Mouse (Mus musculus) adrenal gland, adult (tissue): ENCODE measurements at regions not wholly inside any gene's neighbourhood (a gene's known extent, or its start where the extent isn't known, plus 50 kb on each side); places are given as distances from the start of the nearest gene placed in this dataset.

Experiments
- DNase-seq, 2 experiments: peaks; one replicate each; pipeline ENCODE4 v3.0.0; 2022 to 2023; ENCODE audit warnings: low spot score in 1 of 2; ENCODE audit not compliant: inconsistent age in 2 of 2

- DNase-seq = no peak
These were observed 51.5 kb upstream of the Armc2 start for GRCm38 (mm10) chr10:42069751-42070150.

- DNase-seq = no peak
These were observed 50.3 kb upstream of the Armc2 start for GRCm38 (mm10) chr10:42068497-42068896.
